Mouse (Mus musculus): ENCODE results near the gene Rnf187.

Rnf187 gene

DNA sequence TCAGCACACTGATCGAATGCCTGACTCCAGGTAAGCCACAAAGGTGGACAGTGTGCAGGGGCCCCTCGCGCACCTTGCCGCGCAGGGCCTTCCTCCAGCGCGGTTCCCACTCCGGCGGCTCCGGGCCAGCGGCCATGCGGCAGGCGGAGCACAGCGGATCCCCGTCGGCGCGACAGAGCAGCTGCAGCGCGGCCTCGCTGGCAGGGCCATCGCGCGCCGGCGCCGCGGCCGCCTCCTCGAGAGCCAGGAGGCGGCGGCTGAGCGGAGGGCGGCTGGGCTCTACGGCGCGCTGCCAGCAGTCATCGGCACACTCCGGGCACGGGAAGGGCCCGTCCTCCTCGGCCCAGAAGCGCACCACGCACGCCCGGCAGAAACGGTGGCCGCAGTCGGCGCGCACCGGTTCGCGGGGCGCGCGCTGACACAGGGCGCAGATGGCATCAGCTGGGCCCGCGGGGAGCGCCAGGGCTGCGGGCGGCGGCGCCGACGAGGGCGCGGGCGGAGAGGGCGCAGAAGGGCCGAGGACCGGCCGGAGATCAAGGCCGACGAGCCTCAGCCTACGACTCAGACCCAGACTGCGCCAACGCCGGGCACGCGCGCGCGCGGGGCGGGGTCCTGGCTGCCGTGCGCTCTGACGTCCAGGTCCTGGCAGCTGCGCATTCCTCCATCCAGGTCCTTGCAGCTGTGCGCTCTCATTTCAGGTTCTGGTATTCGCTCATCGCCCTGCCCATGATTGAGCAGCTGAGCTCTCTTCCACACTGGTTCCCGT is at the start of gene Rnf187:
TSS of gene Rnf187 (minus strand) at position 595 of the 766 bp plus-strand sequence.
- peak; percentile 95 for DNase-seq

DNA sequence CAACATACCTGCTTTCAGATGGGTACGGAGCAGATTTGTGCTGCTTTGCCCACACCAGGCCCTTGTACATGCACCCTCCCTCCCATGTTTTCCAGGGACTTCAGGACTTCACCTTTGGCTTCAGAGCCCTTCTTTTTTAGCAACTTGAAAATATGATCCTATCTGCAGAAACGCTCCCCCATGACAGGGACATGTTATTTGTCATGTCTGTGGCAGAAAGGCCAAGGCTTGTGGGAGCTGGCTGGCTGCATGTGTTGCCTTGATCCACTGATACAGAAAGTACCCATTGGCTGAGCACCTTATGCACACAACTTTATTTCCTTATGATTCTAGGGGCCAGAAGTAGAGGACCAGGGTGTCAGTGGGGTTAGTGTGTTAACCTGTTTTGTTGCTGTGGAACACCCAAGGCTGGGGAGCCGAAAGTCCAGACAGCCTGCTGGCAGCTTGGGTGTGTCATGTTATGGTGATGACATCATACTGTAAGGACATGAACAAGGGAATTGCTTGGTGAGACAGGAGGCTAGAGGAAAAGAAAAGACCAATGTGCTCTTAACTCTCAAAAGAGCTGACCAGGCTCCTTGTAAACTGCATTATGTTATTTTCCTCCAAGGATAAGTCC is 46.7 kb upstream of the Rnf187 start:
- DNase-seq: no peak

DNA sequence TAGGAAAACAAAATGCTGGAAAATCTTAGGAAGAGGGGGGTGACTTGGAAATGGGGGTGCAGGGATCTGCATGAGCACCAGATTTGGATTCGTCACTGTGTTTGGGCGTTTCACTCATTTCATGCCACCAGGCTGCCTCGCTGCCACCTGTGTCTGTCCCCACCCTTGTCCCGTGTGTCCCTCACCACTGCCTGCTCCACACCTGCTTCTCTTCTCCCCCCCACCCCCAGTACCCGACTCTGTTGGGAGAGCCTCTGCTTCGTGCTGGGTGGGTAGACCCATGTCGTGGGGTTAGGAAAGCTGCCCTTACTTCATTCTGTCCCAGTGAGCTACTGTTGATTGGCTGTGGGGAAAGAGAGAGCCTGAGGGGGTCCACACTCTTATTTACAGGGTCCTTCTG is 45.9 kb upstream of the Rnf187 start:
- DNase-seq: no peak

DNA sequence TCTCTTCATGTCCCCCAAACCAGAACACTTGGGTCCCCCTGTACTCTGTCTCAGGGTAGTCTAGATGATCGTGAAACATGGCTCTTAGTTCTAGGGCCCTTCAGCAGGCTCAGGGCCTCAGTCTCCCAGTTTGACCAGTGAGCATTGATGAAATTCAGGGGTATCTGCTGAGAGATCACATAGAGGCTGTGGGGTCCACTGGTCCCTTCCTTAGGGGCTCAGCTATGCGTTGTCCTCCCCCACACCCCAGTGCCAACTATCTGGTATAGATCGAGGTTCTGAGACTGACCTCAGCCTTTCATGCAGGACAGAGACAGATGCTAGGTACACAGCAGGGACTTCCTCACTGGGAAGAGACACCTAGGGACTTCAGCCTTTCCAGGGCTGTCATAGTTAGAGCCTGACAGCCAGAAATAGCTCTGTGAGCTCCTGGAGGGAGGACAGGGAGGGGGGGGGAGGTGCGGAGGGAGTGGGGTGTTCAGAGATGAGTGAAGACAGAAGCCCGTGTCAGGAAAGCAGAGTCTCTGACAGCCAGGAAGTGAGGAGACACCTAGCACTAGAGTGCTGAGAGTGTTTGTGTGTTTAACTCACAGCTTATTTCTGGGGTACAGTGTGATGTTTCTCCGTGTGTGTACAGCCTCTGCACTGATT is 45.1 kb upstream of the Rnf187 start:
- no peak for DNase-seq

DNA sequence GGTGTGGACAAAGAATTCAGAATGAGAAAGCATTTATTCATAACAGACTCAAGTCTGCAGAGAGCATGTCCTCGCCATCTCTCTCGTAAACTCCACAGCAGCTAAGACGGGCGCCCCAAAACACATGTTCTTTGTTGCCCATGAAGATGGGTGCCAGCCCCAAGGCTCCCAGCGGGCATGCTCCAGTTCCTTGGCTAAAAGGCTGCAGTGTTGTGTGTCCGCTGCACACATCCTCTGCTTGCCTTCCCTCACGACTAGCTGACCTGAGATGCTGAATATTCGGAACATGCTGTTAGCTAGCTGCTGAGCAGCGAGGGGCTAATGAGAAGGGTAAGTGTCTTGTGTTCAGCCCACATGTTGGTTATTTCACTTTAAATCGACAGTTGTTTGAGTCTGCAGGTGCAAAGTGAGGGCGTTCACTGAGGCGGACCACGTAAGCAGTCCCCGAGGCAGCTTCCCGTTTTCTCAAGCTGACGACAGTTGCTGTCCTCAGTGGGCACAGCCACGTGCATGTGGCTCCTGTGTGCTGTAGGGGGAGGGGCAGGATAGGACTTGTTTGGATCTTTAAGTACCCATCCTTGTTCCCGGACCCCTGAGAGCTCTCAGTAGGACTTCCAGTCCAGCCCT is 43.9 kb upstream of the Rnf187 start:
- no peak for DNase-seq

DNA sequence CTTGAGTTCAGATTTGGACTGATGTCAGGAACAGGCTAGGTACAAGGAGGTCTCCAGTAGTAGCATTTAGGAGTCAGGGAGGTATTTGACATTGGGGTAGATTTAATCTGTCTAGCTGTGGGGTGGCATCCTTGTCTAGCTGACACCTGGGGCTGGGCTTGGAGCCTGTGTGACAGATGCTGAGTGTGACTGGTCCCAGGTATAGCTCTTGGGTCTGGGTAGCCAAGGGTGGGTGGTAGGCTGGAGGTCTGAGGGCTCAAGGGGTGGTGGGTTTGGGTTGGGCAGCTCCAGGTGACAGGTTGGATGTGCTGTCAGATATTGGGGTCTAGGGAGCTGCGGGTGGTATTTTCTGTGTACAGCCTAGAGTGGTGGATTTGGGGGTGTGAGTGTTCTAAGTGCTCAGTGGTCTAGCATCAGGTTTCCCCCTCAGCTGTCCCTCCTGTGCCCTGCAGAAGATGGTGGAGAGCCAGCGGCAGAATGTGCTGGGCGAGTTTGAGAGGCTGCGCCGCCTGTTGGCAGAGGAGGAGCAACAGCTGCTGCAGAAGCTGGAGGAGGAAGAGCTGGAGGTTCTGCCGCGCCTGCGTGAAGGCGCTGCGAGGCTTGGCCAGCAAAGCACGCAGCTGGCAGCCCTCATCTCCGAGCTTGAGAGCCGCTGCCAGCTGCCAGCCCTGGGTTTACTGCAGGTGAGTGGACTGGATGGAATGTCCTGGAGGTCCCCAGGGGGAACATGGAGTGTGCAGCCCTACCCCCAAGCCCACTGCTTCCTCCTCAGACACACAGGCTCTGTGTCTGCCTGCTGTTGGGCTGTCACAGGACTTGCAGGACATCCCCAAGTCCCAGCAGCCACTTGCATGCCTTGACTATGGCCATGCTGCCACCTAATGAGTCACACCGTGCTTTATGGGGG is 43.1 kb upstream of the Rnf187 start:
- DNase-seq: peak; percentile 80

DNA sequence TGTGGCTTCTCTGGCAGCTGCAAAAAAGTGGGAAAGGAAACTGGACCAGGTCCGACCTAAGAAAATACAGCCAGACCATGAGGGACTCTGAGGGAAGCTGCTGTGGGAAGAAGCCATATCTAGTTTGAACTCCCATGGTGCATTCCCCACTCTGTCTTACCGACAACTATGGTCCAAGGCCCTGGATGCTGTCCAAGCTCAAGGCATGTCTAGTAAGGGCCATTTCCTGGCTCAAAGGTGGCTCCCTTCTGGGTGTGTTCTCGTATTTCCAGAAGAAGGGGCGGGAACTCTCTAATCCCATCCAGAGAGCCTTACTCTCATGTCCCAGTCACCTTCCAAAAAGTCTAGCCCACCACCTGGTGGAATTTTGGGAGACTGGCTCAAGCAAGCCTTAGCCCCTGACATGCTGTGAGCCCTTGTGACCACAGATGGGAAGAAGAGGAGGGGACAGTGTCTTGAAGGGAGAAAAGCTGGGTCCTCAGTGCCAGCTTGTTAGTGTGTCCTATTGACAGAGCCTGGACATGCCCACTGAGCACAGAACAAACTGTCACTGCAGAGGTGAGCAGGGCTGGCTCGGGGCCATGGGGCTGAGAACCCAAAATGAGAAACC is 41.8 kb upstream of the Rnf187 start:
- no peak for DNase-seq

DNA sequence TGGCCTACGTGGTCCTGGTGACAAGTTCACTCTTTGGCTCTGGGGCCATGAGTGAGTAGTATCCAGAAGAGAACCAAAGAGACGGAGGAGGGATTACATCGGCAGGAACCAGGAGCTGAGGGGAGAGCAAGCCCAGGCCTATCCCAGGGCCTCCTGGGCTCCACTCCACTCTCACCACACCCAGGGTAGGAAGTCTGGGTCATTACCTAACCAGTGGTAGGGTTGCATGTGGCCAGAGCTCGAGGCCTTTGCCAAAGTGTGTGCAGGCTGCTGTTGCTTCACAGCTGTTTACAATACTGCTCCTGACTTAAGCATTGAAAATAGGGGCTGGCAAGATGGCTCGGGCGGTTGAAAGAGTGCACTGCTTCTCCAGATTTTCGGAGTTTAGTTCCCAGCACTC is 40.9 kb upstream of the Rnf187 start:
- peak; percentile 46 for DNase-seq

DNA sequence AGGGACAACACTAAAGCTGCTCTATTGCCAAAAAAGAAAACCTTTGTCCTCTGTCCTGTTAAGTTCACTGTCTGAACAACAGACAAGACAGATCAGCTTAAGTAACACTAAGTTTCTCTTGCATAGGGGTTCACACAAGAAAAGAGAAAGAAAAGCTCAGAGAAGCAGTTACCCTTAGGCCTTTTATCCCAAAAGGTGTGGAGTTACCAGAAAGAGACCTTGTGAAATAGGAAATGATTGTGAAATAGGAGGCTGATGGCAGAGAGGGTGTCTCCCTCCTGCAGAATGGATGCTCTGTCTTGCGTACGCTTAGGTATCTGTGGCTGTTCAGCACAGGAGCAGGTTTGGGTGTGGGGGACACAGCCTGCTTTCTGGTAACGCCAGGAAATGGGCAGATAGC is 40.5 kb upstream of the Rnf187 start:
- DNase-seq: no peak

DNA sequence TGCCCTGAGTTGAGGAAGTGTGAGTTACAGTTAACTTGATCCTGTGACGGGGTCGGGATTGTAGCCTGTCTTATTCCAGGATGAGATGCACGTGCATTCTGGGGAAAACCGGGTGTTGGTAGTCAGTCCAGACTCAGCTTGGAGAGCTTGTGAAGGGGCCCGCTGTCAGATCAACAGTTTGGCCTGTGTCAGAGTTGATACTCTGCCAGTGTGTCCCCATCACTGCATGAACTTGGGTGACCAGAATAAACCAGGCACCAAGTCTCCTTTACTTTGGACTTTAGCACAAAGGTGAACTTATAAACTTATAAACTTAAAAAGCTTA is 40.0 kb upstream of the Rnf187 start:
- no peak for DNase-seq

DNA sequence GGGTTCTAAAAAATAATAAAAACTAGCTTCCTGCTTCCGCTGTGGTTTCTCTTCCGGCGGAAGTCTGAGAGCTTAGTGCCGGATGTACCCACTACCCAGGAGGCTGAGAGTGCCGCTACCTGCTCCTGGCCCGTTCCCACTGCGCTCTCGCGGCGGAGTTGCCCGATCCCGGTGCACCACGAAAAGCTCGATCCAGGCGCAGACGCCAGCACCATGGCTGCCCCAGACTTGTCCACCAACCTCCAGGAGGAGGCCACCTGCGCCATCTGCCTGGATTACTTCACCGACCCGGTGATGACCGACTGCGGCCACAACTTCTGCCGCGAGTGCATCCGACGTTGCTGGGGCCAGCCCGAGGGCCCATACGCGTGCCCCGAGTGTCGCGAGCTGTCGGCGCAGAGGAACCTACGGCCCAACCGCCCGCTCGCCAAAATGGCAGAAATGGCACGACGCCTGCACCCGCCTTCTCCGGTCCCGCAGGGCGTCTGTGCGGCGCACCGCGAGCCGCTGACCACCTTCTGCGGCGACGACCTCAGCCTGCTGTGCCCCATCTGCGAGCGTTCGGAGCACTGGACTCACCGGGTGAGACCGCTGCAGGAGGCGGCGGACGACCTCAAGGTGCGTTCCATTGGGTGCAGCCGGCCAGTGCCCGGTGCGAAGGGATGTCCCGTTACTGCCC is 39.5 kb upstream of the Rnf187 start, which contains the start of gene Trim11:
TSS of gene Trim11 (plus strand) at position 67 of the 679 bp plus-strand sequence.
- peak; percentile 55 for DNase-seq

DNA sequence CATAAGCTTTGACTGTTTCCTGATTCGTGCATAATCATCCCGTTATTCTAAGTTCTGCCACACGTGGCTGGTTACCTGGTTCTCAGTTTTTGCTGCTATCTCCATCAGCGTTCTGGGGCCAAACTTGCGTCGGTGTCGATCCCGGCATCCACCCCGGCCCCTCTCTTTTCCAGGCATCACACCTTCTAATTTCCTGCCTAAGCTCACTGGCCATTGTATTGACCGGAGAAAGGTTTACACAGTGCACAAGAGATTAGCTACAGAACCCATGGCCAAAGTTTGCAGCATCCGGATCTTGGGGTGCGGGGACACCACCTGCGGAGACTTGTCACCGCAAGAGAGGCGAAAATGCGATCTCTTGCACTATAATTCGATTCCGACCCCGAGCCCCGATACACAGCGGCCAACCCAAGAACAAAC is 38.9 kb upstream of the Rnf187 start:
- no peak for DNase-seq

DNA sequence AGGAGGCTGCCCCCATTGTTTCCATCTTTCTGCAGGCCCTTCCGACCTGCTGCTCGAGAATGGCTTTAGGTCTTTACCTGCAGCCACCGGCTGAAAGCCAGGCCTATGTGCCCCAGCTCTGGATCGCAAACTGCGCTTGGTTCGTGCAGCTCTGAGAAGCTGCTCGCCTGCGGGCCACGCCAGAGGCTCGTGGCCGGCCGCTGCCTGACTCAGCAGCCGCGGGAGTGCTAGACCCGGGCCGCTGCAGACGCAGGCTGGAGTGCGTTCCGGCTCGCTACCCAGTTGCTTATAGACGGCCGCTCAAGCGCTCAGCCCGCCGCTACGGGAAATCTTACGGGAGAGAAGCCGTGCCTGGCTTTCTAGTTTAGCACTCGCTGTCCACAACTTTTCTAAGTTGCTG is 38.4 kb upstream of the Rnf187 start:
- DNase-seq: no peak

DNA sequence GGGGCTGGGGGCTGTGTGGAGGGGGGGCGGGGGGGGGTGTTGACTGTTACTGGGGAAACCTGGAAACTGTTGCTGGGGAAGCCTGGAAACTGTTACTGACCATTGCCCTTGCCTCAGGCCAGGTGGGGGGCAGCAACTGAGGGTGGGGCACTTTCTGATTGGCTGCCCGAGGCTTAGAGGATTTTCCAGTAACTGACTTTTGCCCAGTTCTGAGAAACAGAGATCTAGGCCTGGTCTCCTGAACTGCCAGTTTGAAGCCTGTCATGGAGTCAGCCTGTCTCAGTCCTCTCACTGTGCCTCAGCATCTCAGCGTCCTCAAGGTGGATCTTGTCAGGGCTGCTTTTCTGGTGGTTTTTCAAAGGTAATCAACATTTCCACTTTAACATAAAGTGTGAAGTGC is 35.7 kb upstream of the Rnf187 start:
- DNase-seq: no peak

DNA sequence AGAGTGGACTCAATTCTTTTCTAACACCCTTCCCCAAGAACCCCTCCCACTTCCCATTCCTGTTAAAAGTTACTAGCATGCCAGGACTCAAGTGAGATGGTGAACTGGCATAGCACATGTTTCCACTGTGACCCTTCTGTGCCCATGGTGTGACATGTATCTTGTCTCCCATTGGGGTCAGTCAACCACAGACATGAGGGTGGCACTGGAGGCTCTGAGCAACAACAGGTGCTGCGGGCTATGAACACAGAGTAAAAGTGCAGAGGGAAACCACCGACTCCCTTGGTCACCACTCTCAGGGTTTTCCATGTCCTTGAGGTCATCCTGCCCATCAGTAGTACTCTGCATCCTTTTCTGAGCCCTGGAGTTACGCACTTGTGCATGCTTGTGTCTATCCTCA is 33.1 kb upstream of the Rnf187 start:
- no peak for DNase-seq

DNA sequence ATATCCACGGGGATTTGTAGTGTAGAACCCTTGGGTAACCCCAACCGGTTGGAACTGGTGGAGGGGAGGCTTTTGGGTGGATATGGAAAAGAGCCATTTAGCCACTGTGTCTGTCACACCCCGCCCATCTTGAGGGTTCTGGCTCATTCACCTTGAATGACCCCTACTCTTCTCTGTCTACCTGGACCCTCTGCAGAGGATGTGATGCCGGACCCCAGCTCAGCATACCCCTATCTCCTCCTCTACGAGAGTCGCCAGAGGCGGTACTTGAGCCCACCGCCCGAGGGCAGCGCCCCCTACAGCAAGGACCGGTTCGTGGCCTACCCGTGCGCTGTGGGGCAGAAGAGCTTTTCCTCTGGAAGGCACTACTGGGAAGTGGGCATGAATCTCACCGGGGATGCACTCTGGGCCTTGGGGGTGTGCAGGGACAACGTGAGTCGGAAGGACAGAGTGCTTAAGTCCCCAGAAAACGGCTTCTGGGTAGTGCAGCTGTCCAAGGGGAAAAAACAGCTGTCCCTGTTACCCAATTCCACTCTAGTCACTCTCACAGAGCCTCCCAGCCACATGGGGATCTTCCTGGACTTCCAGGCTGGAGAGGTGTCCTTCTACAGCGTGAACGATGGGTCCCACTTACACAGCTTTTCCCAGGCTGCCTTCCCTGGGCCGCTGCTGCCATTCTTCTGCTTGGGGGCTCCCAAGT is 32.3 kb upstream of the Rnf187 start:
- no peak for DNase-seq

DNA sequence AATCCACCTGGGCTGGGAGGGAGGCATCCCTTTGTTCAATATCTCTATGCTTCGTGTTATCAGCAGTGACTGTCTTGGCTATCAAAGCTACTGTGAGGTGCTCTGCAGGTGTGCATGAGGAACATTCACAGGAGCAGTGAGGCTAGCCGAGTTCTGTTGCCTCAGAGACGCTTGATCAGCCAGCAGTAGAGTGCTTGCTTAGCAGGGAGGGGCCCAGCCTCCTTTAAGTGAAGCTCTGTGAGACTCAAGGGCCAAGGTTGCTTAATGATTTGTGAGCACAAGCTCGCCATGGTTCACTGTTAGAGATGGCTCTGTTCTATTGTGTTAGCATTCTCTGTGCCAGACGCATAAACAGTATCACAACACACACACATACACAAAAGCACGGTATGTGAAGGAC is 30.9 kb upstream of the Rnf187 start:
- DNase-seq: peak; percentile 70

DNA sequence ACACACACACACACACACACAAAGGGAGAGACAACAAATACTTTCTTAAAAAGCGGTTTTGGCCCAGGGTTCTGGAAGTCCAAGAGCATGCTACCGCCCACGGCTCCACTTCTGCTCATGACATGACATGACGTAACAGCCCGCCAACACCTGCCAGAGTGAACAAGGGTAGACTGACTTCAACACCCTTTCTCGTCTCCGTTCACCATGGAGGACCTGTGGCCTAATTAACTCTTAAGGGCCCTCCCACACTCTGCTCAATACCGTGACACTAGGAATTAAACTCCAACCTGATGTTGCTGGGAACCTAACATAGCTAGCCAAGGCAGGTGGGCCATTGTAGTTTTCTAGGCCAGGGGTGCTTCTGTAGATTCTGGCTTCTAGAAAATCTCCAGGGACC is 30.3 kb upstream of the Rnf187 start:
- DNase-seq: no peak

DNA sequence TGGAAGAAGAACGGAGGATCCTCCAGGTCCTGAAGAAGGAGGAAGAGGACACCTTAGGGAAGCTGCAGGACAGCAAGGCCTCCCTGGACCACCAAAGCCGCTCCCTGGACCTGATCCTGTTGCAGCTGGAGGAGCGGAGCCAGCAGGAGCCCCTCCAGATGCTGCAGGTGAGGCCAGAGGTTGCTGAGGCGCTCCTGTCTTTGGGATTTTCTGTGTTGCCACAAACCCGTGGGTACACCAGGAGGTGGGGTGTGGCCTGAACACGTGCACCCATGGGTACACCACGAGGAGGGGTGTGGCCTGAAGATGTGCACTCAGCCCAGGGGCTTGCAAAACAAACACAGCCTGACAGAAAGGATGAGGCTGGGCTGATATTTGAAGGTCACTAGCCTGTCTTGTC is 29.8 kb upstream of the Rnf187 start:
- DNase-seq: no peak

DNA sequence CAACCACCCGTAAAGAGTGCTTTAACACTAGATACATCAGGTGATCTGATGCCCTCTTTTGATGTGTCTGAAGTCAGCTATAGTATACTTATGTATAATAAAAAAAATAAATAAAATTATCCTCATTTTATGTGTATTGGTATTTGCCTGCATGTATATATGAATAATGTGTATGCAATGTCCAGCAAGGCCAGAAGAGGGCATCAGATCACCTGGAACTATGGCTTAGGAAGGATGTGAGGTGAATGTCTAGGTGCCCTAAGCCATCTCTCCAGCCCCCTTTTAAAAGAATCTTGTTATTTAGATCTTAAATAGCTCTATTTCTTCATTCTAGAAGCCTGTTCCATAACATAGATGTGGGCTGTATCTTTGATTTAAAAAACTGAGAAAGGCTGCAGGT is 28.6 kb upstream of the Rnf187 start:
- peak; percentile 57 for DNase-seq
